Mouse (Mus musculus): ENCODE data around the gene Psmb10. TPM values are rescaled to one million over a fixed set of nuclear protein-coding genes. Genes with fewer than 3 reads are reported as not detected.

Psmb10 gene
- polyA plus RNA-seq, 1 experiment: 50.1 TPM

- H3K27ac ChIP-seq (replicated peaks; ENCODE audit: low read depth, low read length): no peak overlapping the region
- no peak overlapping the region for H3K4me3 ChIP-seq (ENCODE audit: insufficient read depth, low read depth, low read length)
- H3K4me1 ChIP-seq (ENCODE audit: control insufficient read depth, insufficient read depth, insufficient read length, low read length): peaks cover 13% of the 10 kb centered on the region; the same call in 1 of the 2 replicates
Measured at GRCm38 (mm10) chr8:105957813-105958212, 19.6 kb upstream of the Psmb10 start.

GRCm38 (mm10) chr8:105956556-105956955 lies 18.3 kb upstream of the Psmb10 start:
- H3K4me1 ChIP-seq (ENCODE audit: control insufficient read depth, insufficient read depth, insufficient read length, low read length): peaks cover 13% of the 10 kb centered on the region; the same call in 1 of the 2 replicates
- no peak overlapping the region for H3K27ac ChIP-seq (replicated peaks; ENCODE audit: low read depth, low read length)
- H3K4me3 ChIP-seq (ENCODE audit: insufficient read depth, low read depth, low read length): no peak overlapping the region

GRCm38 (mm10) chr8:105951057-105951659 lies 12.9 kb upstream of the Psmb10 start:
- Histone ChIP-seq H3K4me1 (ENCODE audit: control insufficient read depth, insufficient read depth, insufficient read length, low read length) (no peaks in the 10 kb centered on the region), H3K4me3 (ENCODE audit: insufficient read depth, low read depth, low read length) (no peak overlapping the region), H3K27ac (replicated peaks; ENCODE audit: low read depth, low read length) (no peak overlapping the region)

- Histone ChIP-seq H3K4me3 (ENCODE audit: insufficient read depth, low read depth, low read length) (no peak overlapping the region), H3K4me1 (ENCODE audit: control insufficient read depth, insufficient read depth, insufficient read length, low read length) (no peaks in the 10 kb centered on the region), H3K27ac (replicated peaks; ENCODE audit: low read depth, low read length) (no peak overlapping the region)
Measured at GRCm38 (mm10) chr8:105949350-105949749, 11.1 kb upstream of the Psmb10 start.

GRCm38 (mm10) chr8:105943321-105943739 lies 5.1 kb upstream of the Psmb10 start, which contains the start of gene Lcat:
TSS of gene Lcat (minus strand) at chr8:105943382.
- H3K4me3 ChIP-seq (ENCODE audit: insufficient read depth, low read depth, low read length): no peak within 1 kb of the TSS
- H3K27ac ChIP-seq (replicated peaks; ENCODE audit: low read depth, low read length): no peak within 1 kb of the TSS
- H3K4me1 ChIP-seq (ENCODE audit: control insufficient read depth, insufficient read depth, insufficient read length, low read length): no peaks in the 10 kb centered on the region

- Histone ChIP-seq H3K4me1 (ENCODE audit: control insufficient read depth, insufficient read depth, insufficient read length, low read length) (no peaks in the 10 kb centered on the region), H3K27ac (replicated peaks; ENCODE audit: low read depth, low read length) (no peak overlapping the region), H3K4me3 (ENCODE audit: insufficient read depth, low read depth, low read length) (no peak overlapping the region)
Measured at GRCm38 (mm10) chr8:105942542-105942941, 4.3 kb upstream of the Psmb10 start.

GRCm38 (mm10) chr8:105942026-105942425 lies 3.8 kb upstream of the Psmb10 start:
- Histone ChIP-seq H3K27ac (replicated peaks; ENCODE audit: low read depth, low read length) (no peak overlapping the region), H3K4me1 (ENCODE audit: control insufficient read depth, insufficient read depth, insufficient read length, low read length) (no peaks in the 10 kb centered on the region), H3K4me3 (ENCODE audit: insufficient read depth, low read depth, low read length) (no peak overlapping the region)

- Histone ChIP-seq H3K4me3 (ENCODE audit: insufficient read depth, low read depth, low read length) (peak overlapping the region; percentile 80), H3K27ac (replicated peaks; ENCODE audit: low read depth, low read length) (peak overlapping the region; percentile 87), H3K4me1 (ENCODE audit: control insufficient read depth, insufficient read depth, insufficient read length, low read length) (no peaks in the 10 kb centered on the region; the same call in 1 of the 2 replicates)
Measured at GRCm38 (mm10) chr8:105937496-105938305, 543 bp downstream of the Psmb10 start.

GRCm38 (mm10) chr8:105936866-105937475 lies 1.3 kb downstream of the Psmb10 start:
- peak overlapping the region; percentile 80 for H3K4me3 ChIP-seq (ENCODE audit: insufficient read depth, low read depth, low read length)

GRCm38 (mm10) chr8:105935863-105936603 lies 2.2 kb downstream of the Psmb10 start:
- no peaks in the 10 kb centered on the region; the same call in 1 of the 2 replicates for H3K4me1 ChIP-seq (ENCODE audit: control insufficient read depth, insufficient read depth, insufficient read length, low read length)
- peak overlapping the region; percentile 48; the same call in 1 of the 2 replicates for H3K4me3 ChIP-seq (ENCODE audit: insufficient read depth, low read depth, low read length)
- peak overlapping the region; percentile 20; the same call in 1 of the 2 replicates for H3K27ac ChIP-seq (replicated peaks; ENCODE audit: low read depth, low read length)

More at GRCm38 (mm10) chr8:105936866-105937475, 1.3 kb downstream of the Psmb10 start:
- Histone ChIP-seq H3K4me1 (ENCODE audit: control insufficient read depth, insufficient read depth, insufficient read length, low read length) (no peaks in the 10 kb centered on the region; the same call in 1 of the 2 replicates), H3K27ac (replicated peaks; ENCODE audit: low read depth, low read length) (peak overlapping the region; percentile 87)

GRCm38 (mm10) chr8:105935105-105935504 lies 3.1 kb downstream of the Psmb10 start:
- H3K4me3 ChIP-seq (ENCODE audit: insufficient read depth, low read depth, low read length): no peak overlapping the region
- no peaks in the 10 kb centered on the region; the same call in 1 of the 2 replicates for H3K4me1 ChIP-seq (ENCODE audit: control insufficient read depth, insufficient read depth, insufficient read length, low read length)
- no peak overlapping the region for H3K27ac ChIP-seq (replicated peaks; ENCODE audit: low read depth, low read length)

GRCm38 (mm10) chr8:105933762-105934161 lies 4.5 kb downstream of the Psmb10 start, which contains the start of gene Ctrl:
TSS of gene Ctrl (minus strand) at chr8:105933862.
- Histone ChIP-seq H3K4me3 (ENCODE audit: insufficient read depth, low read depth, low read length) (no peak within 1 kb of the TSS), H3K27ac (replicated peaks; ENCODE audit: low read depth, low read length) (no peak within 1 kb of the TSS), H3K4me1 (ENCODE audit: control insufficient read depth, insufficient read depth, insufficient read length, low read length) (no peaks in the 10 kb centered on the region; the same call in 1 of the 2 replicates)

GRCm38 (mm10) chr8:105932525-105932924 lies 5.7 kb downstream of the Psmb10 start:
- Histone ChIP-seq H3K4me1 (ENCODE audit: control insufficient read depth, insufficient read depth, insufficient read length, low read length) (no peaks in the 10 kb centered on the region; the same call in 1 of the 2 replicates), H3K4me3 (ENCODE audit: insufficient read depth, low read depth, low read length) (no peak overlapping the region), H3K27ac (replicated peaks; ENCODE audit: low read depth, low read length) (no peak overlapping the region)

- H3K4me1 ChIP-seq (ENCODE audit: control insufficient read depth, insufficient read depth, insufficient read length, low read length): no peaks in the 10 kb centered on the region
- H3K4me3 ChIP-seq (ENCODE audit: insufficient read depth, low read depth, low read length): no peak overlapping the region
- H3K27ac ChIP-seq (replicated peaks; ENCODE audit: low read depth, low read length): no peak overlapping the region
Measured at GRCm38 (mm10) chr8:105931271-105931670, 7.0 kb downstream of the Psmb10 start.

Data from brown adipose tissue, adult 24 weeks (tissue).